ENCODE assay signal across 8 mouse cellular contexts in the genomic region with DNA sequence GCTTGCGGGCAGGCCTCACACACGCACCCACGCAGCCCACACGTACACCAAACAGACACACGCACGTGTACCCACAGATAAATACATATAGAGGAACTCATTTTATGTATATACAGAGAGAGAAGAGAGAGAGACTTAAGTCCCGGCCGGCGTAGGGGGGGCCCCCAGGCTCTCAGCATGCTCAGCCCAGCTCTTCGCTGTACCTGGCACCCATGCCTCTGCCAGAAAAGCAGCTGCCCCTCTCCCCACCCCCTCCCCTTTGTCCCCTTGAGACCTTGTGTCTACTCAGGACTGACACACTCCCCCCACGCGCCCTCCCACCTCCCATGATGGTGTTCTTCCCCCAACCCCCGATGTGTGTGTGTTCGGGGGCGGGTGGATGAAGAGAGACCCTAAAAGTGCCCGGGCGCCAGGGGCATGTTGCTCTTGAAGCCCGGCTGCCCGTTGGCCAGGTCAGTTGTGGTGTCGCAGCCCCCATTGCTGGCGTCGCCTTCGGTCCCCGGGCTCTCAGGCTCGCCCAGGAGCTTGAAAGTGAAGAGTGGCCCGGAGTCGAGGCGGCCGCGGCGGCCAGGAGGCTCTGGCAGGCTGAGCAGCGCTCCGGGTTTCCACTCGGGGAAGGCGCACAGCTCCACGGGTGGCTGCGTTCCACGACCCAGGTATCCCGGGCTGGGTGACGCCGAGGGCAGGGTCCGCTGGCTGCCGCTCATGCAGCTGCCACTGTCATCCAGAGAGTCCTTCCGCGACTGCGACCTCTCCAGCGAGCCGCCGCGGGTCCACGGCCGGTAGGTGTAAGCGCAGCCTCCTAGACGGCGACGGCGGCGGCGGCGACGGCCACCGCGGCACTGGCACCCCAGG. TPM values are rescaled to one million over a fixed set of nuclear protein-coding genes. Genes with fewer than 3 reads are reported as not detected.
DNase-seq lines count a peak whose midpoint lies in the region; ATAC-seq and TF ChIP-seq lines count a peak whose summit lies in the region.

No protein-coding gene starts in this region.

- H3K4me1 ChIP-seq in embryonic facial prominence, embryonic 15.5 days: peaks cover 11% of the 10 kb centered on the region; the same call in 1 of the 2 replicates
- H3K4me1 ChIP-seq in intestine, postnatal 0 days (replicated peaks; ENCODE audit: control insufficient read depth, insufficient read depth, low read length): no peaks in the 10 kb centered on the region
- H3K4me1 ChIP-seq in lung, postnatal 0 days (ENCODE audit: insufficient read depth, low read depth, low read length): 0 out of 2 replicates have a peak, but pooled peaks cover 4% of the 10 kb centered on the region

- ATAC-seq in embryonic facial prominence, embryonic 15.5 days (ENCODE audit: insufficient number of reproducible peaks, low FRiP score, low TSS enrichment, low read depth): no peak; the same call in 1 of the 2 replicates
- ATAC-seq in intestine, postnatal 0 days: no peak; the same call in 1 of the 2 replicates
- ATAC-seq in lung, postnatal 0 days: 0 out of 2 replicates have a peak, but pooled peaks have one; percentile 16

- H3K27ac ChIP-seq in gastrocnemius, adult 2 months: no peak overlapping the region
- no peak overlapping the region for H3K27ac ChIP-seq in embryonic facial prominence, embryonic 15.5 days (replicated peaks)
- no peak overlapping the region for H3K27ac ChIP-seq in intestine, postnatal 0 days (ENCODE audit: low read depth, low read length)
- peak overlapping the region; percentile 74 for H3K27ac ChIP-seq in lung, postnatal 0 days (ENCODE audit: low read length)

- H3K9me3 ChIP-seq in embryonic facial prominence, embryonic 15.5 days (replicated peaks): no peaks in the 10 kb centered on the region
- no peaks in the 10 kb centered on the region for H3K9me3 ChIP-seq in intestine, postnatal 0 days (ENCODE audit: control insufficient read depth)
- H3K9me3 ChIP-seq in lung, postnatal 0 days (ENCODE audit: low read length): no peaks in the 10 kb centered on the region

- DNase-seq in gastrocnemius, adult 2 months: no peak
- no peak for DNase-seq in gastrocnemius, adult 18-20 months (ENCODE audit: low spot score)
- DNase-seq in B cell, adult 2 months: peak; percentile 8 to 12
- no peak for DNase-seq in lung, postnatal 0 days (ENCODE audit: low spot score)
- peak; percentile 52 for DNase-seq in testis, postnatal 10 days (ENCODE audit: low spot score)
- no peak for DNase-seq in spleen, postnatal 10 days (ENCODE audit: low spot score in 2 of 2)

- no peak for TF ChIP-seq CTCF in gastrocnemius, adult 2 months (IDR thresholded peaks at IDR 0.05)
- no peak for TF ChIP-seq CTCF in intestine, postnatal 0 days (IDR thresholded peaks at IDR 0.05; ENCODE audit: low read depth)
- no peak; the same call in 1 of the 2 replicates for TF ChIP-seq CTCF in lung, postnatal 0 days (IDR thresholded peaks at IDR 0.05)

- no peak overlapping the region for H3K9ac ChIP-seq in embryonic facial prominence, embryonic 15.5 days
- H3K9ac ChIP-seq in intestine, postnatal 0 days (ENCODE audit: low read depth, low read length): no peak overlapping the region
- H3K9ac ChIP-seq in lung, postnatal 0 days (replicated peaks; ENCODE audit: low read depth): 0 out of 2 replicates have a peak overlapping the region, but pooled peaks have one; percentile 20

- intact Hi-C loops in gastrocnemius, adult 2 months (cut with DNase I): no loop called here

- TF ChIP-seq EP300 in lung, postnatal 0 days (IDR thresholded peaks at IDR 0.05): no peak

- 14% methylated on average over 63 of the region's 63 CpGs for WGBS in embryonic facial prominence, embryonic 15.5 days
- 16% methylated on average over 63 of the region's 63 CpGs for WGBS in intestine, postnatal 0 days
- 16% methylated on average over 62 of the region's 63 CpGs for WGBS in lung, postnatal 0 days

- H3K27me3 ChIP-seq in embryonic facial prominence, embryonic 15.5 days: peaks cover 20% of the 10 kb centered on the region
- peaks cover 13% of the 10 kb centered on the region for H3K27me3 ChIP-seq in intestine, postnatal 0 days (replicated peaks; ENCODE audit: control insufficient read depth, insufficient read depth, low read length)
- peaks cover 4% of the 10 kb centered on the region; the same call in 1 of the 2 replicates for H3K27me3 ChIP-seq in lung, postnatal 0 days (replicated peaks; ENCODE audit: insufficient read depth, low read length)

- no peaks in the 10 kb centered on the region for H3K36me3 ChIP-seq in embryonic facial prominence, embryonic 15.5 days
- H3K36me3 ChIP-seq in intestine, postnatal 0 days (ENCODE audit: control insufficient read depth, insufficient read depth): no peaks in the 10 kb centered on the region
- no peaks in the 10 kb centered on the region for H3K36me3 ChIP-seq in lung, postnatal 0 days (ENCODE audit: insufficient read depth, low read length)

- H3K4me3 ChIP-seq in gastrocnemius, adult 2 months: peak overlapping the region; percentile 48
- H3K4me3 ChIP-seq in embryonic facial prominence, embryonic 15.5 days (replicated peaks): peak overlapping the region; percentile 41
- H3K4me3 ChIP-seq in intestine, postnatal 0 days (ENCODE audit: low read depth, low read length): peak overlapping the region; percentile 33
- H3K4me3 ChIP-seq in lung, postnatal 0 days (ENCODE audit: low read depth, low read length): peak overlapping the region; percentile 38

- peak overlapping the region; percentile 74 for H3K4me2 ChIP-seq in embryonic facial prominence, embryonic 15.5 days (replicated peaks)
- H3K4me2 ChIP-seq in intestine, postnatal 0 days (replicated peaks; ENCODE audit: low read depth): peak overlapping the region; percentile 64
- peak overlapping the region; percentile 68 for H3K4me2 ChIP-seq in lung, postnatal 0 days (replicated peaks; ENCODE audit: low read depth, low read length)

RNA-seq across cellular contexts. Expression of a gene that starts 27.9 kb away (rescaled TPM):
- 10 to 100 TPM; 57.7 to 68.8 TPM for total RNA-seq in gastrocnemius, adult 2 months (2021)
- total RNA-seq in gastrocnemius, adult 18-20 months (2021): 10 to 100 TPM; 65.1 to 65.9 TPM
- 60.5 and 64.5 TPM in 2 replicates for polyA plus RNA-seq in embryonic facial prominence, embryonic 15.5 days (2015; fragmentation: Nextera tagmentation; extraction: Ambion mirVana)
- polyA plus RNA-seq in intestine, postnatal 0 days (2015; fragmentation: Nextera tagmentation; extraction: Ambion mirVana): 54.6 and 58.3 TPM in 2 replicates
- polyA plus RNA-seq in lung, postnatal 0 days (2015; fragmentation: Nextera tagmentation; extraction: Ambion mirVana): 53.2 TPM in 2 replicates

Comparison
In these comparisons a context has a peak if more than half of its experiments do, and no peak if none do; other contexts are left out.
1. DNase-seq: peak in B cell, adult 2 months (2 of 2) and testis, postnatal 10 days (single experiment); none in gastrocnemius, adult 2 months (single experiment), gastrocnemius, adult 18-20 months (single experiment), lung, postnatal 0 days (single experiment) and spleen, postnatal 10 days (0 of 2).
2. Peak in every context shown above with its lines, with median percentiles within 50 percentile points of each other: H3K4me3 ChIP-seq and H3K4me2 ChIP-seq.